Mouse (Mus musculus): ENCODE results near the gene Dynlt1b.
"Not testable (repeated sequence)": the region's sequence is repeated elsewhere in the genome, so short reads cannot be mapped to it uniquely, and the experiment has no call there.

DNA sequence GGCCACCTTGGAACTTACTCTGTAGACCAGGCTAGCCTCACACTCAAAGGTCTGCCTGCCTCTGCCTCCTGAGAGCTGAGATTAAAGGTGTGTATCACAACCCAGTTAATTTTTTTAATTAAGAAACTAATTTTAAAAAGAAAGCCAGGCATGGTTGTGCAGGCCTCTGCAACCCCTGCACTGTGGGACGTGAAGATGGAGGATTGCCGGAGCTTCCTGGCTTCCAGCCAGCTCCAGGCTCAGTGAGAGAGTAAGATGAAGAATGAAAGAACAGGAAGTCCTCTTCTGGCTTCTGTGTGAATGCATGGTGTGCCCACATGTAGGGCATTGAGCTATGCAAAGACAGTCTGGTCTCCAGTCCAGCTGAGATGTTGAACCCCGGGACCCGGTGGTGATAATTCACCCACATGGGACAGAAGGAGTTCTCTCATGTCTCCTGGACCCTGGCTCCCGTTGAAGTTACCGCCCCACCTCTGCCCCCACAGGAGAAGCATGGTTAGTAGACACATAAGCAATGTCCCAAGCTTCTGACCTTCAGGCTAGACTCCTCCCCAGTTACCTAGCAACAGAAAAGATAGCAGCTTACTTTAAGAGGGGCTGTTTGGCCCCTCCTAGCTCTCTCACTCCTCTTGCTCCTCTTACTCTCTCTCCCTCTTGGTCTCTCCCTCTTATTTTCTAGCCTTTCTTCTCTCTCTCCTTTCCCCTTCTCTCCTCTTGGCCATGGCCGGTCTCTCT lies 51.1 kb downstream of the Dynlt1b start:
- not testable (repeated sequence) for TF ChIP-seq CTCF (IDR thresholded peaks at IDR 0.05; ENCODE audit: low read depth, low read length); POLR2A (IDR thresholded peaks at IDR 0.05; ENCODE audit: borderline replicate concordance, low read depth, low read length)
